Mouse (Mus musculus) mouse trophoblast stem cell (cell line): Measurements from ENCODE around the gene Cdh8.

Experiments used
- in situ Hi-C, 2 experiments: fragments of 300-500 bp; cut with MseI, MboI; formaldehyde crosslinking; loops; 2 replicates in 1 of 2; 3 replicates in 1 of 2; pipeline ENCODE4 v1.15.1; 2025

Gene Cdh8

DNA sequence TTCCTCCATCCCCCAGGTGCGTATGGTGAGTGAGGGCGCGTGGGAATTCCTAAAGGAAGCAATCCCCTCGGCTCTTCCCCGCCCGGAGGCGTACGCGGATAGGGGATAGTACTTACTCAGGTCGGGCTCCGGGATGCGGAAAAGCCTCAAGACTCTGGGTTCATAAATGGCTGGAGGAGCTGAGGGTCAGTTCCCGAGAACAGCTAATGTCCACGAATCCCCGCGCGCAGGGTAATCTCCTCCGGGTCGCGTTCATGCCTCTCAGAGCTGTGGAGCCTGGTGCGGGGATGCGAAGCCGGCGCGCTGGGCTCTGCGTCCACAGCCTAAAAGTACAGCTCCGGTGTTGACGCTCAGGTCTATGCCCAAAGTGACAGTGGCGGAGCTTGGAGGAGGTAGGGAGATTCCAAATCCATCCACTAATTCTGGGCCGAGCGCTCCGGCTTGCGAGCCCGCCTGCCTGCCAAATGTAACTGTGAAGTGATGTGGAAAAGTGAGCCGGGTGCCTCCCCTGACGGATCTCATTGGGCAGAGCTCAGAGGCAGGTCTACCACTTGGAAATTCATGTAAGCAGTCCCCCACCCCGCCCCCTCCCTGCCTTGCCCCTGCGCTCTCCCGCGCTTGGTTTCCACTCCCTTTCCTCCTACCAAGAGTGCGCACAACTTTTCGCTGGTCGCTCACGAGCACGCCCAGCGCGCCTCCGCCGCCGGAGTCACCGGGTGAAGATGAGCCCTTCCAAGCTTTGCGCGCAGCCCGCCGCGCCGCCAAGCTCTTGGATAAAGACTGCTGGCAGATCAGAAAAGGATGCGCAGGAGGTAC is at the start of gene Cdh8:
Gene Cdh8 (minus strand): TSS at position 506 of the 816 bp plus-strand sequence.
- in situ Hi-C loops, result no loop called here

GRCm38 (mm10) chr8:99446506-99446905 is 30.2 kb upstream of the Cdh8 start:
- in situ Hi-C loops, result no loop called here

GRCm38 (mm10) chr8:99425901-99426300 is 9.6 kb upstream of the Cdh8 start:
- in situ Hi-C loops, result no loop called here

DNA sequence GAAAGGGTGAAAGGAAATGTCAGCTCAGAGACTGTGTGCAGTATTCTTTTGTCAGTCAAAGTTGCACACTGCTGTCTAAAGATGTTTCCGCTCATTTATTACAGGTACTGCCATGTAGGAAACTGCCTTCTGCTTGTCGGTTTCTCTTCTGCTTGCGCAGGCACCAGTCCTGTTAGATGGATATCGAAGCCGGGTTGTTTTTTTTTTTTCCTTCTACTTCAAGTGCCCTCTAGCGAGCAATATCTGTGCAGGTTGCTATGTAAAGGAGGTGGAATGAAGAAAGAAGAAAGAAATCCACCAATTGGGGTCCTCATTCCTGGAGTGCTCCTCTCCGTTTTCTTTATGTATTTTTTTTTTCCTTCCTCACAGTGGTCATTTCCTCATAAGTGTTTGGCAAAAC is 5.2 kb upstream of the Cdh8 start:
- in situ Hi-C loops, result no loop called here

DNA sequence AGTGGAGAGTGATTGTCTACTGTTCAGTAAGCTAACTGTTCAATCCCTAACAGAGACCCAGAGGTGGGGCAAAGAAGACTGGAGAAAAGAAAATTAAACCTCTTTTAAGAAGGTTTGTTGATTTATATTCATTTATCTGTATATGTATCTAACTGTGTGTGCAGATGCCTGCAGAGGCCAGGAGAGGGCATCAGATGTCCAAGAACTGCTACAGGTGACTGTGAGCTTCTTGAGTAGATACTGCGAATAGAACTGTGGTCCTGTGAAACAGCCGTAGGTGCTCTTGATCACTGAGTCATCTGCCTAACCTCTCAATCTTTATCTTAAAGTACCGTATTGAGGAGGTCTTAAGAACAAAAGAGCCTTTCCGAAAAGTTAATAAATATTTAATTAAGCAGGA is 3.5 kb upstream of the Cdh8 start:
- in situ Hi-C loops, result no loop called here

- in situ Hi-C loops, result no loop called here
Measured at GRCm38 (mm10) chr8:99417456-99417855, 1.2 kb upstream of the Cdh8 start.

DNA sequence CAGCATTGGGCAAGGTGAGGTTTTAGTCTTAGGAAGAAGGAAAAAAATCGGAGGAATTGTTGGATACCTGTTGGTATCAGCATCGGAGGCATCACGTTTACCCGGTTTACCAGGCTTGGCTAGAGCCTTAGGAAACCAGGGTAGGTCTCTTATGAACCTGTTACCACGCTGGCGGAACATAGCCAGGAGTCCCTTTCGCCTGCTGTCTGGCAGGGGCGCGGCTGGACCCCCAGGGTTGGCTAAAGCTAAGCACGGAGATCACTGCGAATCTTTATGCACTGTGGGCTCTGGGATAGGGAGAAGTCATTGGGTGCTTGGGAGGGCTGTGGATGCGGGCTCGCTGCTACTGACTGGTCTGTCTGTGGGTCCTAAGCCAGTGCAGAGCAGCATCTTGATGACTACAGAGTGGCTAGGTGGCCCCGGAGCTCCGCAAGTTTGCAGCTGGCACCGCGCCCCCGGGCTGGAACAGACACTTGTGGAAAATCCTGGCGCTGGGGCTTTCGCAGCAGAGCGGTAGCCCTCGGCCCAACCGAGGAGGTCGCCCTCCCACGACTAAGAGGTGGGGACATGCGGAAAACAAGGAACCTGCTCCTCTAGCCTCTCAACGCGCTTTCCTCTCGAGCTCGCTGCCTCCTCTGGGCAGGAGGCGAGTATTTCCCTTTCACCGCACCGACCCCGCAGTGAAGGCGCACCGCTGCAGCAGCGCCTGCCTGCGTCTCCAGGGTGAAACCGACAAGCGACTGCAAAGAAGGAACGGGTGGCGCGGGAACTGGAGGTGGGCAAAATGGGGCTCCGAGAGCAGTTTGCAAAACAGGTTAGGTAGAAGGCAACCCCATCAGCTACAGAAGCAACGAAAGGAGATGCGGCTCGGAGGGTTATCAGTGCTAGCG is 950 bp downstream of the Cdh8 start:
- in situ Hi-C loops, result no loop called here

GRCm38 (mm10) chr8:99414483-99414921 is 1.8 kb downstream of the Cdh8 start:
- in situ Hi-C loops, result no loop called here

GRCm38 (mm10) chr8:99413877-99414482 is 2.3 kb downstream of the Cdh8 start:
- in situ Hi-C loops, result no loop called here

- in situ Hi-C loops, result no loop called here
Measured at GRCm38 (mm10) chr8:99393908-99394307, 22.4 kb downstream of the Cdh8 start.

DNA sequence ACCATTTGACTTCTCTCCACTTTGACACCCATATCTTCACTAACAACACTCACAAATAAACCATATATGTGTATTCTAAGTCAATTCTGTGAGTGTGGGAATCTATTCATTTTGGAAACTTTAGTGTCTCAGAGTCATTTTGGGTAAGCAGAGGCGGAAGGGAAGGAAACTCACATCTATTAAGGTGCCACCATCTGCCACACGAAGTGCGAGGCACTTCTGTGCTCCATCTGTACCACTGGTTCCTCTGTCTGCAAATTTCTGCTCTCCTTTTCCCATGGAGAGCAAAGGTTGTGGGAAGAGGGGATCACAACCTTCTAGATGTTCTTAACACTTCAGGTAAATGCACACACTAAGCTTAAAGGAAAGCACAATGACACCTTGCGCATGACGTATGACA is 46.2 kb downstream of the Cdh8 start:
- in situ Hi-C loops, result no loop called here

DNA sequence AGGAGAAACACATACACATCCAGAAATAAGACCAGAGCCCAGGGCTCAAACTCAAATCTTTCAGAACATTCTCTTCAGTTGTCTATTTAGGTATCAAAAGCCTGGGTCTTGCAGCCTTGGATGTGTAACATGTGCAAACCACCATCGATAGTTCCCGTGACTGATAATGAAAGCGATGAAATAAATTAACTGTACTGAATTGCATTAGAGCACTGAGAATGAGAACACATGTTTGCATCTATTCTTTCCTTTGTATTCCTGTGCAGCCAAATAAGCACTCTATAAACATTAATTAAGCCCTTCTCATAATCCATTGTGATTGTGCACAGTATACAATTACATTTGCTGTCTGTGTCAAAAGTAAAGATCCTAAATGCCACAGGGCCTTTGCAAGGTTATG is 47.1 kb downstream of the Cdh8 start:
- in situ Hi-C loops, result no loop called here

DNA sequence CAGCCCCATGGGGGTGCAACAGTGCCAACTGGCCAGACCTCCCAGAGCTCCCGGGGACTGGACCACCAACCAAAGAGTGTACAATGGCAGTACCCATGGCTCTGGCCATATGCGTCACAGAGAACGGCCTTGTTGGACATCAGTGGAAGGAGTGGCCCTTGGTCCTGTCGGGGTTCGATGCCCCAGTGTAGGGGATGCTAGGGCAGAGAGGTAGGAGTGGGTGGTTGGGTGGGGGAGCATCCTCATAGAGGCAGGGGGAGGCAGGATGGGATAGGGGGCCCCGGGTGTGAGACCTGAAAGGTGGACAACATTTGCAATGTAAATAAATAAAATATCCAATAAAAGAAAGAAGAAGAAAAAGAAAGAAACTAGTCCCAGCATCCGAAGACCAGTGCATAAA is 47.8 kb downstream of the Cdh8 start:
- in situ Hi-C loops, result no loop called here

GRCm38 (mm10) chr8:99353923-99354322 is 62.3 kb downstream of the Cdh8 start:
- in situ Hi-C loops, result no loop called here

GRCm38 (mm10) chr8:99353221-99353620 is 63.0 kb downstream of the Cdh8 start:
- in situ Hi-C loops, result no loop called here

- in situ Hi-C loops, result no loop called here
Measured at GRCm38 (mm10) chr8:99349456-99349855, 66.8 kb downstream of the Cdh8 start.

- in situ Hi-C loops, result no loop called here
Measured at GRCm38 (mm10) chr8:99348618-99349017, 67.7 kb downstream of the Cdh8 start.

DNA sequence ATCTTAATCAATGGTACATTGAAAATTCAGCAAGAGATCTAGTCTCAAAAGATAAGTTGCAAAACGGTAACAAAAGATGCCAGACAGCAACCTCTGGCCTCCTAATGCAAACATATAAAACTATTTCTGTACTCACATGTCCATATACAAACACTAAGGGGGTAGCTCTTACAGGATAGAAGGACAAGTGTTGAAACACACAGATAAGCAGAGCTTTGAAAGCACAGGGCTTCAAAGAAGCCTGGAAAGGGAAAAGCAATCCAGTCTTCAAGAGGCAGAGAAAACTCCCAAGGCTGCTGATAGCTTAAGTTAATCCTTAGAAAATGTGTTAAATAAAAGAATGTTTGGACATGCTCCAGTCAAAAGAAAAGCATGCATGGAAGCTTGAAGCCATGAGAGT is 77.0 kb downstream of the Cdh8 start:
- in situ Hi-C loops, result no loop called here

DNA sequence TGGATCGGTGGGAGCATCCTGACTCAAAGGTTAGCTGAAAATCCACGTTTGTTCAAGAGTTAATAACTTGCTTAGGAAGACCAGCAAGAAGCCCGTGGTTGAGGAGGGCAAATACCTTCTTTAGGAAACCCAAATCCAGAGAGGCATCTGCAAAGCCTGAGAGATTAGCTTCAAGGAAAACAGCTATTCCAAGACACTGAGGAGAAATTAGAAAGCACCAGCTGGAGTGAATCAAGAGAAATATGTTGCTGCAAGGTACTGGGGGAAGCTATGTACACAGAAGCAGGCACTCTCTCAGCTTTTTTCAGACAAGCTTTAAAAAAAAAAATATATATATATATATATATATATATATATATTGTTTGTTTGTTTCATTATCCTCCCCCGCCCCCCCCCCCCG is 88.7 kb downstream of the Cdh8 start:
- in situ Hi-C loops, result no loop called here

- in situ Hi-C loops, result no loop called here
Measured at GRCm38 (mm10) chr8:99314561-99314960, 101.7 kb downstream of the Cdh8 start.

DNA sequence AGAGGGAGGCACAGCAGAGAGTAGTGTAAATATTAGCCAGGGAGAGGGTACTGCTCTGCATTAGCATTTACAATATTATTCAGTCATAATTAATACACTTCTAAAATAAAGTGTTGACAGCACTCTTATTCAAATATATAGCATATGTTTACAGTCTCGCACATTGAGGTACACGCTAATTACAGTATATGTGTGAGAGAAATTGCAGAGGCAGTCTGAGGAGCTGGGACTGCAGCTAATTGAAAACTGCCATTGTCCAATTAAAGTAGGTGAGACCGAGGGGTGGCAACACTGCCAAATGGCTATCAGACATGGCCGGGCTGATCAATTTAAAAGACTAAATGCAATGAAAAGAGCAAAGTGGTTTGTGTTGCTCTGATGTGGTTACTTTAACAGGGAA is 112.1 kb downstream of the Cdh8 start:
- in situ Hi-C loops, result no loop called here

DNA sequence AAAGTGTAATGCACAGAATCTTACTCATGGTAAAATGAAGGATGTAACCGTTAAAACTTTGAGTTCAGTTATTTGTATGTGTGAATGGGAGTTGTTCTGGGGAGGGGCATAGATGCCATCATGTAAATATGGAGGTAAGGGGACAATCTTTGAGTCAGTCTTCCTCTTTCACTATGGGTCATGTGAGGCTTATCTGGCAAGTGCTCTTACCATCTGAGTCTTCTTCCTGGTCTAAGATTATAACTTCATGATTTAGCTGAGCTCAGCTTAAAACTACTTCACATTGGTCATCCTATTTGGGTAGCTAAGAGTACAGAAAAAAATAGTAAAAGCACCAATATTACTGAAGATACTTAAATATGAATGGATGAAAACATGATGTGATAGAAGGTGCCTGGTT is 126.1 kb downstream of the Cdh8 start:
- in situ Hi-C loops, result no loop called here
